Mouse (Mus musculus) lung, postnatal 36 days (tissue): ENCODE data around the gene Tagln.
A peak's percentile ranks its signal among the peaks of the same experiment; 100 is the strongest.

Source experiments
- DNase-seq: peaks from one replicate; pipeline ENCODE4 v3.0.0; 2022; ENCODE audit warnings: mixed read lengths

The Tagln gene

GRCm38 (mm10) chr9:45945721-45946120 lies 9.9 kb upstream of the Tagln start:
- no peak for DNase-seq

- DNase-seq = peak; percentile 38
These were observed 8.9 kb upstream of the Tagln start for GRCm38 (mm10) chr9:45944506-45945400.

GRCm38 (mm10) chr9:45943628-45944505 lies 8.0 kb upstream of the Tagln start:
- no peak for DNase-seq

GRCm38 (mm10) chr9:45942916-45943315 lies 7.1 kb upstream of the Tagln start:
- no peak for DNase-seq

- no peak for DNase-seq
These were observed 6.6 kb upstream of the Tagln start for GRCm38 (mm10) chr9:45942464-45942863.

- DNase-seq = peak; percentile 28
These were observed 5.6 kb upstream of the Tagln start for GRCm38 (mm10) chr9:45941329-45941888.

- DNase-seq = no peak
These were observed 3.9 kb upstream of the Tagln start for GRCm38 (mm10) chr9:45939794-45940193.

- DNase-seq = no peak
These were observed 3.2 kb upstream of the Tagln start for GRCm38 (mm10) chr9:45938952-45939637.

- DNase-seq = no peak
These were observed 2.2 kb upstream of the Tagln start for GRCm38 (mm10) chr9:45938088-45938487.

GRCm38 (mm10) chr9:45936883-45937282 lies 1.0 kb upstream of the Tagln start:
- DNase-seq = peak; percentile 89

GRCm38 (mm10) chr9:45932571-45933415 lies 3.1 kb downstream of the Tagln start:
- peak; percentile 36 for DNase-seq

- DNase-seq = peak; percentile 42
These were observed 3.9 kb downstream of the Tagln start for GRCm38 (mm10) chr9:45931958-45932357.

- DNase-seq = no peak
These were observed 6.6 kb downstream of the Tagln start for GRCm38 (mm10) chr9:45929285-45929684.

GRCm38 (mm10) chr9:45919895-45920294 lies 16.0 kb downstream of the Tagln start:
- peak; percentile 36 for DNase-seq

GRCm38 (mm10) chr9:45917041-45917934 lies 18.6 kb downstream of the Tagln start:
- peak; percentile 85 for DNase-seq

GRCm38 (mm10) chr9:45915659-45916058 lies 20.2 kb downstream of the Tagln start:
- no peak for DNase-seq

- peak; percentile 75 for DNase-seq
These were observed 24.2 kb downstream of the Tagln start for GRCm38 (mm10) chr9:45911673-45912072.

- no peak for DNase-seq
These were observed 24.9 kb downstream of the Tagln start for GRCm38 (mm10) chr9:45910995-45911394.

- DNase-seq = peak; percentile 38
These were observed 28.8 kb downstream of the Tagln start for GRCm38 (mm10) chr9:45907078-45907428.

GRCm38 (mm10) chr9:45906355-45907077 lies 29.3 kb downstream of the Tagln start, which contains the start of the genes Pcsk7 and Rnf214:
TSS of gene Pcsk7 (plus strand) at chr9:45906497.
TSS of gene Rnf214 (minus strand) at chr9:45906911.
- peak; percentile 94 for DNase-seq
